Comparison of ENCODE assay signal across 13 mouse cellular contexts in the genomic region with DNA sequence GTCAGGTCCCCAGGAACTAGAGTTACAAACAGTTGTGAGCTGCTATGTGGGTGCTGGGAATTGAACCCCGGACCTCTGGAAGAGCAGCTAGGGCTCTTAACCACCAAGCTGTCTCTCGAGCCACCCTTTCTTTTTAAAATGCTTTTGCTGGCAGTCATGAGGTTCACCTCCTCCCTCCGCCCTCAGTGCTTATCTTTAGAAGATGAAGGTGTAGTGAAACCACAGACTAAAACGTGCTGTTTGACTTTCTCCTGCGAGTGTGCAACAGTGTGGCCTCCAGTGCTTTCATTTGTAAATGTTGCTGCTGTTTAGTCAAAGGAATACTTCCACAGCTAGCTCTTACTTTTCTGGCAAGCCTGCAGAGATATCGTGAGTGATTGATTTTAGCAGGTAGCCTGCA. TPM values are rescaled to one million over a fixed set of nuclear protein-coding genes. Genes with fewer than 3 reads are reported as not detected.
DNase-seq lines count a peak whose midpoint lies in the region; ATAC-seq lines count a peak whose summit lies in the region.
"Had no signal": no experiment of that assay in that cellular context is flagged by ENCODE, and none has a peak within 500 bp of the region (broad histone marks: within the 10 kb centered on the region; RNA-seq: fewer than 3 reads in every experiment).

No protein-coding gene starts in this region.

- ATAC-seq in liver, embryonic 16.5 days (ENCODE audit: low read depth) = peak; percentile 48
- no peak for ATAC-seq in forebrain, embryonic 11.5 days (replicated peaks; ENCODE audit: low FRiP score)

- no peak overlapping the region for H3K4me2 ChIP-seq in liver, embryonic 16.5 days (ENCODE audit: low read depth, low read length)
- no peak overlapping the region for H3K4me2 ChIP-seq in forebrain, embryonic 11.5 days (ENCODE audit: low read depth, low read length, severe bottlenecking)
- H3K4me2 ChIP-seq: hindbrain, embryonic 14.5 days; limb, embryonic 15.5 days had no signal

- no peaks in the 10 kb centered on the region for H3K9me3 ChIP-seq in liver, embryonic 16.5 days (replicated peaks; ENCODE audit: control insufficient read depth, low read length)
- H3K9me3 ChIP-seq in forebrain, embryonic 11.5 days (ENCODE audit: control insufficient read depth, low read length) = no peaks in the 10 kb centered on the region
- H3K9me3 ChIP-seq: limb, embryonic 15.5 days; megakaryocyte, embryonic 14.5 days had no signal

- no peak overlapping the region for H3K9ac ChIP-seq in liver, embryonic 16.5 days (ENCODE audit: low read depth, low read length)
- H3K9ac ChIP-seq in forebrain, embryonic 11.5 days (ENCODE audit: low read length) = no peak overlapping the region
- H3K9ac ChIP-seq: hindbrain, embryonic 14.5 days; limb, embryonic 15.5 days had no signal

- H3K4me1 ChIP-seq in liver, embryonic 16.5 days (ENCODE audit: control insufficient read depth, low read depth, low read length) = peaks cover 21% of the 10 kb centered on the region
- H3K4me1 ChIP-seq in forebrain, embryonic 11.5 days (replicated peaks; ENCODE audit: control insufficient read depth, insufficient read depth, low read length) = no peaks in the 10 kb centered on the region

- no peaks in the 10 kb centered on the region for H3K36me3 ChIP-seq in liver, embryonic 16.5 days (ENCODE audit: control insufficient read depth, insufficient read depth)
- H3K36me3 ChIP-seq in forebrain, embryonic 11.5 days (ENCODE audit: control insufficient read depth, insufficient read depth, low read length) = 0 out of 2 replicates have a peak, but pooled peaks cover 2% of the 10 kb centered on the region

- DNase-seq in CD8-positive naive resting alpha-beta T cell, adult 2 months (ENCODE audit: low read depth in 2 of 2, low spot score in 2 of 2) = peak; percentile 30 to 59
- peak; percentile 72 for DNase-seq in T-cell, adult 2 months (ENCODE audit: low spot score)
- peak; percentile 70 for DNase-seq in thymus, postnatal 14 days
- DNase-seq in forebrain, embryonic 11.5 days (ENCODE audit: low spot score) = no peak
- DNase-seq in retina, embryonic 14.5 days (ENCODE audit: low spot score) = no peak
- DNase-seq in lung, postnatal 10 days = no peak
- DNase-seq: cerebellum, postnatal 25 days; gastrocnemius, postnatal 36 days; kidney, adult 2 months had no signal

- H3K27ac ChIP-seq in liver, embryonic 16.5 days (ENCODE audit: low read length) = no peak overlapping the region
- H3K27ac ChIP-seq in forebrain, embryonic 11.5 days (ENCODE audit: low read depth, low read length) = no peak overlapping the region
- H3K27ac ChIP-seq: hindbrain, embryonic 14.5 days; limb, embryonic 15.5 days had no signal

- no peak overlapping the region for H3K4me3 ChIP-seq in liver, embryonic 16.5 days (ENCODE audit: low read depth, low read length)
- no peak overlapping the region for H3K4me3 ChIP-seq in forebrain, embryonic 11.5 days (ENCODE audit: low read depth, low read length)
- H3K4me3 ChIP-seq: limb, embryonic 15.5 days; megakaryocyte, embryonic 14.5 days had no signal

- 28% methylated on average over 6 of the region's 6 CpGs for WGBS in liver, embryonic 16.5 days (ENCODE audit: insufficient replicate concordance)
- 79% methylated on average over 6 of the region's 6 CpGs for WGBS in forebrain, embryonic 11.5 days

- H3K27me3 ChIP-seq in liver, embryonic 16.5 days (ENCODE audit: control insufficient read depth, insufficient read depth, low read depth, low read length) = no peaks in the 10 kb centered on the region
- H3K27me3 ChIP-seq in forebrain, embryonic 11.5 days (ENCODE audit: control insufficient read depth, insufficient read depth, low read length) = no peaks in the 10 kb centered on the region
- H3K27me3 ChIP-seq: limb, embryonic 15.5 days; megakaryocyte, embryonic 14.5 days had no signal

RNA-seq across cellular contexts. Expression of gene Cnst, which starts 32.5 kb away (rescaled TPM):
- 11.6 and 11.8 TPM in 2 replicates for polyA plus RNA-seq in liver, embryonic 16.5 days (2015; fragmentation: Nextera tagmentation; extraction: Ambion mirVana)
- 23.5 and 23.6 TPM in 2 replicates for polyA plus RNA-seq in forebrain, embryonic 11.5 days (2014; fragmentation: Nextera tagmentation; extraction: Ambion mirVana)

RNA-seq across cellular contexts. Expression of gene Tfb2m, which starts 32.6 kb away (rescaled TPM):
- 7.7 and 10.0 TPM in 2 replicates for polyA plus RNA-seq in liver, embryonic 16.5 days (2015; fragmentation: Nextera tagmentation; extraction: Ambion mirVana)
- 23.8 and 25.1 TPM in 2 replicates for polyA plus RNA-seq in forebrain, embryonic 11.5 days (2014; fragmentation: Nextera tagmentation; extraction: Ambion mirVana)

Comparison
In these comparisons a context has a peak if more than half of its experiments do, and no peak if none do; other contexts are left out.
1. DNase-seq: peak in CD8-positive naive resting alpha-beta T cell, adult 2 months (2 of 2), T-cell, adult 2 months (single experiment) and thymus, postnatal 14 days (single experiment); none in forebrain, embryonic 11.5 days (single experiment), retina, embryonic 14.5 days (single experiment) and lung, postnatal 10 days (single experiment).